Mouse (Mus musculus): ENCODE results near the gene Afg1l. TPM values are rescaled to one million over a fixed set of nuclear protein-coding genes. Genes with fewer than 3 reads are reported as not detected.

The Afg1l gene
- polyA plus RNA-seq, 1 experiment: 1.5 TPM

DNA sequence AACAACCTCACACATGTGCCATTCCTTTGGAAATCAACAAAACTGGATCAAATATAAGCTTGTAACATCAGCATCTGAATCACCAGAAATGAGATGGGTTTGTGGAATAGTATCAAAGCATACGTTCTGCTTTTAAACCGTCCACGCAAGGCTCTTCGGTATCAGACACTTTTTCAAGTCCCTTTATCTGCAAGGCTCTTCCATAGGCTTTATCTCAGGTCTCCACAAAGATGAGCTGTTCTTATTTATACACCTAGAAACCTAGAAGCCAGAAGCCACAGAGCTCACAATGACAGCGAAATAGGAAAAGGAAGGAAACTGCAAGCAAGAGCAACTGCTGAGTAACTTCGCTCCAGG is 205.0 kb downstream of the Afg1l start:
- TF ChIP-seq POLR2A (IDR thresholded peaks at IDR 0.05; ENCODE audit: control insufficient read depth, low read depth, low read length): no peak
- no peak for TF ChIP-seq CTCF (IDR thresholded peaks at IDR 0.05; ENCODE audit: control insufficient read depth, insufficient read depth, insufficient replicate concordance, low read depth, low read length)
- Histone ChIP-seq H3K36me3 (ENCODE audit: control insufficient read depth, insufficient read depth, low read length) (no peaks in the 10 kb centered on the region), H3K4me1 (ENCODE audit: control insufficient read depth, insufficient read depth, low read length) (peaks cover 32% of the 10 kb centered on the region), H3K27ac (ENCODE audit: control insufficient read depth, insufficient read depth, low read depth, low read length) (no peak overlapping the region), H3K27me3 (ENCODE audit: control insufficient read depth, insufficient read depth, low read length) (no peaks in the 10 kb centered on the region), H3K4me3 (ENCODE audit: control insufficient read depth, low read depth, low read length) (no peak overlapping the region; the same call in 1 of the 2 replicates)

DNA sequence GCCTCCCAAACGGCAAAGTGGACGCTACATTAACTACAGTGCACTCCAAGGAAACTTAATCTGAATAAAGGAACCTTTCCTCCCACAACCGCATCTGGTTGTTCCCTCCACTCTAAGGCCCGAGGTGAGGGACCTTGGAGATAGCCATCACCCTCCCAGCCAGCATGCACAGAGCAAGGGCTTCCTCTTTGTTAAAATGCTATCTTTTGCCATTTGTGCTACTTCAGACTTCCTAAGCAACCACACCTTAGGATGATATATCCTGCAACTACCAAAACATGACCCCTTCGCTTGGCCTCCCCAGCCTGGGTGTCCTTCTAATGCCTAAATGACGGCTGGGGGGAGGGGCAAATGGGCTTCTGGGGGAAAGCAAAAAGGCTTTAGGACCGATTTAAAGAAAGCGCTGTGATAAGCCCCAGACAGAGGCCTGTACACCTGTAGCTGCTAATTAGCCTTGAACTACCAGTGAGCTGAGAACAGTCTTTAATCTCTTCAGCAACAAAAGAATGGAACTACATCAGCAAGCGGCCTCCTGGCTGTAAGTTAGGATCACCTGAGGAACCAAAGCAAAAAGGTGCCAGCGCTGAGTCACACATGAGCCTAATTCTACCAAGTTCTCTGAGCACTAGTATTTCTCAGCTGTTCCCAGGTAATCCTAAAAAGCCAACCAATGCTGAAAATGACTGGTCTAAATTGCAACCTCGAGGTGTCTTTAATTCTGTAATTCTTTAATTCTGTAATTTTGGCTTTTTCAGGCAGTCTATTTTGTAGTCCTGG is 206.7 kb downstream of the Afg1l start:
- H3K27me3 ChIP-seq (ENCODE audit: control insufficient read depth, insufficient read depth, low read length): no peaks in the 10 kb centered on the region
- no peak overlapping the region for H3K27ac ChIP-seq (ENCODE audit: control insufficient read depth, insufficient read depth, low read depth, low read length)
- TF ChIP-seq CTCF (IDR thresholded peaks at IDR 0.05; ENCODE audit: control insufficient read depth, insufficient read depth, insufficient replicate concordance, low read depth, low read length) (no peak), POLR2A (IDR thresholded peaks at IDR 0.05; ENCODE audit: control insufficient read depth, low read depth, low read length) (no peak)
- no peaks in the 10 kb centered on the region for H3K36me3 ChIP-seq (ENCODE audit: control insufficient read depth, insufficient read depth, low read length)
- H3K4me3 ChIP-seq (ENCODE audit: control insufficient read depth, low read depth, low read length): no peak overlapping the region
- H3K4me1 ChIP-seq (ENCODE audit: control insufficient read depth, insufficient read depth, low read length): peaks cover 22% of the 10 kb centered on the region

DNA sequence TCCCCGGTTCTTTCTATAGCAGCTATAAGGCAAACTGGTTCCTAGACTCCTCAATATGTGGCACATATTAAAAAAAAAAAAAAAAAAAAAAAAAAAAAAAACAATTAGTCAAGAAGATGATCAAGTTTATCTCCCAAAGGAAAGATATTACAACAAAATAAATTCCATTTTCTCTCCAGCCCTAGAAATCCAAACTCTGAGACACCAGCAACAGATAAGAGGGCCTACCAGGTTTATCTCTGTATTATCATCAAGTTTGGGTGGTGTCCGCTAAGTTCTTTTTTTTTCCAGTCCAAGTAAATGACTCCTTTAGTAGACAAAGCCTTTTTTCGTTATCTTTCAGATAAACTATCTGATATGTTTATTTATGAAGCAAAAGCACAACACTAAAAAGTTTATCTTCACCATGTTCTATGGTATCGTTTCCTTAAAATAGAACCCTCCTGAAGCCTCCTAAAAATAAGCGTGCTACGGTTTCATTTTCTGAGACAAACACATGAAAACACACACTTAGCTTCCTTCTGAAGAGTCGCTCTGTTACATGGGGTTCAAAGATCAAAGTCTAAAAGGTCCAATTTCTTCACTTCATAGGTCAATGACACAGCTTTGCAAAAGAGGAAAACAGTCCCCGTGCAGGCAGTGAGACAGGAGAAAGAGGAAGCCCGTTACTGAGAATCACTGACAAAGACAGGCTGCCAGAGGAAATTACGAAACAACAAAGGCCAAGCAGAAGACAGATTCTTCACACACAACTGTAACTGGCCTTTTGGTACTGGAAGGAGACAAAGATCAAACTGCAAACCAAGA is 207.9 kb downstream of the Afg1l start:
- Histone ChIP-seq H3K4me3 (ENCODE audit: control insufficient read depth, low read depth, low read length) (no peak overlapping the region), H3K27ac (ENCODE audit: control insufficient read depth, insufficient read depth, low read depth, low read length) (no peak overlapping the region), H3K27me3 (ENCODE audit: control insufficient read depth, insufficient read depth, low read length) (no peaks in the 10 kb centered on the region), H3K4me1 (ENCODE audit: control insufficient read depth, insufficient read depth, low read length) (peaks cover 19% of the 10 kb centered on the region), H3K36me3 (ENCODE audit: control insufficient read depth, insufficient read depth, low read length) (no peaks in the 10 kb centered on the region)
- TF ChIP-seq POLR2A (IDR thresholded peaks at IDR 0.05; ENCODE audit: control insufficient read depth, low read depth, low read length): no peak
- no peak for TF ChIP-seq CTCF (IDR thresholded peaks at IDR 0.05; ENCODE audit: control insufficient read depth, insufficient read depth, insufficient replicate concordance, low read depth, low read length)

DNA sequence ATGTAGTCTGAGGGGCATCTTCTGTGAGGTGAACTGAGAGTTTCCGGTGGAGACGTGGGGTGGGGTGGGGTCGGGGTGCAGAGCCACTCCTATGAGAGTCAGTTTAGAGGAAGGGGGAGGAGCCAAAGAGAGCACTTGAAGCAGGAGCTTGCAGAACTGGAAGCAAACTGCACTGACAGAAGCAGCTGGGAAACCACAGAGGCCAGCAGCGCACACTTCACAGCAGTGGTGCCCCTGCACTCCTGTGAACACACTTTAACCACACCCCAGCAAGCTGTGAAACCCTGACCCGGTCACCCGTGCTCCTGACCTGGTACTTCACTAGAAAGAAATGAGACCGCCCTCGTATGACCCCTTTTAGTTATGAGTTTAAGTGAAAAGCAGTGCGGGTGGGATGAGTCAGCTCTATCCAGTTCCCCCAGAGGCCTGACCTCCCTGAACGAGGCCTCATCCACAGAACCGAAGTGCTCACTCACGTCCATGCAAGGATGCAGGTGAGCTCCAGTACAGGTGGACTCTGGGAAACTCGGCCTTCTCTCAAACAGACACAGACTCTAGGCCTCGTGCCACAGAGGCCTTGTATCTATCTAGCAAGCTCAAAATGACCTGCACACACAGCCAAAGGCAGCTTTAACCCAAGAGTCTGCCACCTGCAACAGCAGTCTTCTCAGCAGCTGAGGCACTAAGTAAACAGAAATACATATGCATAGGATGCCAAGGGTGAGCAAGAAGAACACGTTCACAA is 208.9 kb downstream of the Afg1l start:
- TF ChIP-seq POLR2A (IDR thresholded peaks at IDR 0.05; ENCODE audit: control insufficient read depth, low read depth, low read length) (no peak), CTCF (IDR thresholded peaks at IDR 0.05; ENCODE audit: control insufficient read depth, insufficient read depth, insufficient replicate concordance, low read depth, low read length) (no peak)
- peaks cover 8% of the 10 kb centered on the region for H3K4me1 ChIP-seq (ENCODE audit: control insufficient read depth, insufficient read depth, low read length)

DNA sequence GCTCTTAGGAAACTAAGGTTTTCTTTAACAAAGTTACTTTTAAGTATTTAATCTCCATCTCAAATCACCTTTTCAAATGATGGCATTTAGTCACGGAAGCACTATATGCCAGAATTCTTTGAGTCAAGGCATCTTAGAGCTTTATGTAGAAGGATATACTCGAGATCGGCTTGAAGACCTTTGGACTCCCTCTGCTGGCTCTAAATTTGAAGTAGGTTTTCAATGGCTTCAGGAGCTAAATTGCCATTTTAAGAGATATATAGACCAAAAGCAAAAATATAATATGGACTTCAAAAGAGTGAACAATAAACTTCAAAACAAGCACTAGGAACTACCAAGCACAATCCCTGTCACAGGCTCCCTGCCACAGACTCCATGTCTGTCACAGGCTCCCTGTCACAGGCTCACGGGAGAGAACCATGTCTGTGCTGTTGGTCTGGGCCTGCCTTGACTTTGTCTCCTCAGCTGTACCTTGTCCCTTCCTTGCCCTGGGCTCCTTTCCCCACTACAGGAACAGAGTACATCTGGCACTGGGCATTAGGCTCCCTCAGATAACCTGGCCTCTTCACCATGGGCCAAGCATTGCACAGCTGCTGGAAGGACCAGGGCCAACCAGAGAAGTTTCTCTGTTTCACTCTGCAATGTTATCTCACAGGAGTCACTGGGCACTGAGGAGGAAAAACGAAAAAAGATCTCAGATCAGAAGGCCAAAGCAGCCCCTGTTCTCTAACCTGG is 210.4 kb downstream of the Afg1l start:
- Histone ChIP-seq H3K36me3 (ENCODE audit: control insufficient read depth, insufficient read depth, low read length) (no peaks in the 10 kb centered on the region), H3K27ac (ENCODE audit: control insufficient read depth, insufficient read depth, low read depth, low read length) (peak overlapping the region; percentile 16), H3K4me1 (ENCODE audit: control insufficient read depth, insufficient read depth, low read length) (peaks cover 8% of the 10 kb centered on the region), H3K27me3 (ENCODE audit: control insufficient read depth, insufficient read depth, low read length) (no peaks in the 10 kb centered on the region), H3K4me3 (ENCODE audit: control insufficient read depth, low read depth, low read length) (no peak overlapping the region)
- TF ChIP-seq POLR2A (IDR thresholded peaks at IDR 0.05; ENCODE audit: control insufficient read depth, low read depth, low read length) (no peak), CTCF (IDR thresholded peaks at IDR 0.05; ENCODE audit: control insufficient read depth, insufficient read depth, insufficient replicate concordance, low read depth, low read length) (no peak)

More for the DNA sequence above, 208.9 kb downstream of the Afg1l start:
- Histone ChIP-seq H3K4me3 (ENCODE audit: control insufficient read depth, low read depth, low read length) (no peak overlapping the region), H3K27me3 (ENCODE audit: control insufficient read depth, insufficient read depth, low read length) (no peaks in the 10 kb centered on the region), H3K36me3 (ENCODE audit: control insufficient read depth, insufficient read depth, low read length) (no peaks in the 10 kb centered on the region), H3K27ac (ENCODE audit: control insufficient read depth, insufficient read depth, low read depth, low read length) (no peak overlapping the region)

DNA sequence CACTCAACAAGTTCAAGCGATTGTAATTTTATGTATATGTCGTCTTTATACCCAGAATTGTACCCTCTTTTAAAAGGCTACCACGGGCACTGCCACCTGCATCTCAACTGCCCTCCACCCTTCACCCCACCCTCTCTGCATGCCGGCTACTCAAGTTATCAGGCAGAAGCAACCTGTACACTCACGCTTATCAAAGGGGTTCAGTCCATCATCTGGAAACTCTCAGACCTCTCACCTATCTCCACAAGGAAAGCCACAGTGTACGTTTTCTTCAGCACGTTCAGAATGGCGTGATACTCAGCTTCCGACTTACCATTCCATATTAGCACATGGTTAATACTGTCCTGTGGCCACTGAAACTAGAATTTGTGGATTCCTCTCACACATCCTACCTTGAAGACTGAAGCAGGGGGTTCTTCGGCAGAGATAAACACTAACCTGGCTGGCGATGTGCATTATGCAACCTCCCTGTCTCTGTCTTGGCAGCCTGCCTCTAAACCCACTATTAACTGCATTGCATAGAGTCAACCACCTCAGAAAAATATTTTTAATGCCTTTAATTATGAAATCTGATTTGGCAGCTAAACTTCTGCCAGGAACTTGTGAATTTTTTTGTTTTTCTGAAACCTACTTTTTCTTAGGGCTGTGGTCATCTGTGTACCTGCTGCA is 213.2 kb downstream of the Afg1l start:
- Histone ChIP-seq H3K4me3 (ENCODE audit: control insufficient read depth, low read depth, low read length) (no peak overlapping the region), H3K4me1 (ENCODE audit: control insufficient read depth, insufficient read depth, low read length) (peaks cover 11% of the 10 kb centered on the region), H3K27me3 (ENCODE audit: control insufficient read depth, insufficient read depth, low read length) (no peaks in the 10 kb centered on the region), H3K27ac (ENCODE audit: control insufficient read depth, insufficient read depth, low read depth, low read length) (no peak overlapping the region), H3K36me3 (ENCODE audit: control insufficient read depth, insufficient read depth, low read length) (no peaks in the 10 kb centered on the region)
- TF ChIP-seq CTCF (IDR thresholded peaks at IDR 0.05; ENCODE audit: control insufficient read depth, insufficient read depth, insufficient replicate concordance, low read depth, low read length): no peak
- no peak for TF ChIP-seq POLR2A (IDR thresholded peaks at IDR 0.05; ENCODE audit: control insufficient read depth, low read depth, low read length)

All from testis, adult 2 months (tissue).